Mouse (Mus musculus) cortical plate, adult 2 months (tissue): ENCODE data around the gene Arsa.

ENCODE experiments used
- CTCF ChIP-seq: fragments of 200-500 bp; IDR thresholded peaks from 2 replicates; pipeline ENCODE4 v1.5.1; 2011; ENCODE audit warnings: mild to moderate bottlenecking, control low read depth, low read length; ENCODE audit not compliant: insufficient read depth; ENCODE audit errors: extremely low read depth
- POLR2A ChIP-seq: fragments of 200-500 bp; IDR thresholded peaks from 2 replicates; pipeline ENCODE4 v1.6.1; 2011; ENCODE audit warnings: mild to moderate bottlenecking, low read length, control low read depth; ENCODE audit not compliant: insufficient read depth; ENCODE audit errors: extremely low read depth

- TF ChIP-seq POLR2A (no peak), CTCF (no peak)
Observed at GRCm38 (mm10) chr15:89488182-89488581, 11.0 kb upstream of the Arsa start.
